Mouse (Mus musculus) kidney, adult 8-10 months (tissue): ENCODE results near the gene Zfp953.
A peak's percentile ranks its signal among the peaks of the same experiment; 100 is the strongest.
"Not testable (repeated sequence)": the region's sequence is repeated elsewhere in the genome, so short reads cannot be mapped to it uniquely, and the experiment has no call there.

Experiments used
- DNase-seq, 2 experiments: peaks; one replicate each; pipeline ENCODE4 v3.0.0; 2022

Zfp953 gene

DNA sequence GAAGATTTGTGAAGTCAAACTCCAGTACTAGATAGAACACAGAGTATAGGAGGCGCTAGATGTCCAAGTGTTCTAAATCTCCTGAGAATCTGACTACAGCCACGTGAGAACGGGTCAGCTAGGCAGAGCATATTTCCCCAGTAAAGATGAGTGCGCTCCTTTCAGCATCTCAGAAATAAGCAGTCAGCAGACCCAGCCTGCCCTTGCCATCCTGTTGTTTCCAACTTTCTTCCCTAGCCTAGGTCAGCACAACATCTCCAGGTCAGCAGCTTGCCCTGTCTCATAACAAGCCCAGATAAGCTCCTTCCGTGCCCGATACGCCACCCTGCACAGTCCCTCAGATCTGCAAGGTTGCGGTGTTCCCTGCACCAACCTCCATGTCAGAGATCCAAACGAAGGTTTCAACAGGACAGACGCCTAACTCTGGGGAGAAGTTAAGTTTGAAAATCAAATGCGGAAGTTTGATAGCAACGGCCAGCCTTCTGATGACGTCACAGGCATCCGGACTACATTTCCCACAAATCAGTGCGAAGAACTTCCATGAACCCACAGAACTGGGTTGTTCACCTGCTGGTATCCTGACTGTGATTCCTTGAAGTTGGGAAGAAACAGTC is at the start of gene Zfp953, which contains the start of gene Gm28044:
Gene Zfp953 (minus strand): TSS at position 475 of the 614 bp plus-strand sequence.
Gene Gm28044 (minus strand): TSS at position 406 of the 614 bp plus-strand sequence.
- DNase-seq = peak; percentile 87 to 94

DNA sequence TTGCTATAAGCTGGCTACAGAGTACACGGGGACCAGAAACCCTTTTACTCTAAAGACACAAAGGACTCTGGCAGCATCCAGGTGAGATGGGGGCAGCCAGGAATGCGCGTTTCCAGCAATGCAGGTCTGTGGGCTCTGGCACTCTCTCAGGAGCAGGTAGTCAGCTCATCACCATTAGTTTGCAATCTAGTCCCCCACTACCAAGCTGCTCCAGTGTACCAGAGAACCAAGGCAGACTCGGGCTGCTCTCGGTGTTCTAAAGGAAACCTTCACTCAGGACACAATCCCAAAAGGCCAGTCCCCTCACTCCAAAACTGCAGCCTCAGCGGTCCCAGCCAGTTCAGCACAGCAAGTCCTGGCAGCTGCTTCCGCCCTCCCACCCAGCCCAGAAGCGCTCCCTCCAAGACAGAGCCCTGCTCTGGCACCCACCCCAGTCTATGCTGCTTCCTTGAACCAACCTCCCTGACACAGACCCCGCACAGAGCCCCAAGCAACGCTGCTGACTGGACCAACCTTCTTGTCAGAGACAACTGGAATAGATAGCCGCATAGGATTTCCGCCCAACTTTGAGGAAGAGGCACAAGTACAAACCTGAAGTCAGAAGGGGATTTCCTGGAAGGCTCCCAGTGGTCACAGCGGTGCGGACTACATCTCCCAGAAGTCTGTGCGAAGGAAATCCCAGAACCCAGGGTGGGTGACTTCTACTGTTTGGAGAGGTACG is 38.9 kb upstream of the Zfp953 start, which contains the start of gene Zfp429:
Gene Zfp429 (minus strand): TSS at position 637 of the 721 bp plus-strand sequence.
- peak; percentile 69 to 77 for DNase-seq

DNA sequence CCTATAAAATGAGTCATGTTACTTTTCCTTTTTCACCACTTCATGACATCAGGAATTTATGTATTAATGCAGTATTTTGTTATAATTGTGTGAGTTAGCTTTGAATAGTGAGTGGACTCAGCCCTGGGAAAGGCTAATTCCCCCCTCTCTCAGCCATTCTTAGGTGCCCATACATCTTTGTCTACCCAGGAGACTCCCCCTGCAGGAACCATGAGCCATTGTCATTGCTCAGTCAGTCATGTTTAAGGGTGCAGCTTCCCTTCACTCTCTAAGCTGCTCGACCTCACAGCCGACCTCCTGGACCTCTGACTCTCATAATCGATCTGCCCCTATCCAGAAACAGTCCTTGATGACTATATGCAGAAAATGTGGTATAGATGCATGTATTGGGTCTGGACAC is 15.8 kb upstream of the Zfp953 start:
- not testable (repeated sequence) for DNase-seq

DNA sequence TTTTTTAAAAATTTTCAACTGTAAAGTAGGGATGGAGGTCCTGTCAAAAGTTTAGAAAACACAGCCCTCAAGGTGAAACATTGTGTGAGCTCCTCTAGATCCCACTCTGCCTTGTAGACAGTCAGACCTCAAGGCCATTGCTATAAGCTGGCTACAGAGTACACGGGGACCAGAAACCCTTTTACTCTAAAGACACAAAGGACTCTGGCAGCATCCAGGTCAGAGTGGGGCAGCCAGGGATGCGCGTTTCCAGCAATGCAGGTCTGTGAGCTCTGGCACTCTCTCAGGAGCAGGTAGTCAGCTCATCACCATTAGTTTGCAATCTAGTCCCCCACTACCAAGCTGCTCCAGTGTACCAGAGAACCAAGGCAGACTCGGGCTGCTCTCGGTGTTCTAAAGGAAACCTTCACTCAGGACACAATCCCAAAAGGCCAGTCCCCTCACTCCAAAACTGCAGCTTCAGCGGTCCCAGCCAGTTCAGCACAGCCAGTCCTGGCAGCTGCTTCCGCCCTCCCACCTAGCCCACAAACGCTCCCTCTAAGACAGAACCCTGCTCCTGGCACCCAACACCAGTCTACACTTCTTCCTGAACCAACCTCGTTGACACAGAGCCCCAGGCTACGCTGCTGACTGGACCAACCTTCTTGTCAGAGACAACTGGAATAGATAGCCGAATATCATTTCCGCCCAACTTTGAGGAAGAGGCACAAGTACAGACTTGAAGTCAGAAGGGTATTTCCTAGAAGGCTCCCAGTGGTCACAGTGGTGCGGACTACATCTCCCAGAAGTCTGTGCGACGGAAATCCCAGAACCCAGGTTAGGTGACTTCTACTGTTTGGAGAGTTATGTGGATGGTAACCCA is 14.9 kb upstream of the Zfp953 start, which contains the start of the genes Gm28041 and Zfp456:
Gene Gm28041 (minus strand): TSS at position 684 of the 862 bp plus-strand sequence.
Gene Zfp456 (minus strand): TSS at position 761 of the 862 bp plus-strand sequence.
- peak; percentile 77 to 78 for DNase-seq

DNA sequence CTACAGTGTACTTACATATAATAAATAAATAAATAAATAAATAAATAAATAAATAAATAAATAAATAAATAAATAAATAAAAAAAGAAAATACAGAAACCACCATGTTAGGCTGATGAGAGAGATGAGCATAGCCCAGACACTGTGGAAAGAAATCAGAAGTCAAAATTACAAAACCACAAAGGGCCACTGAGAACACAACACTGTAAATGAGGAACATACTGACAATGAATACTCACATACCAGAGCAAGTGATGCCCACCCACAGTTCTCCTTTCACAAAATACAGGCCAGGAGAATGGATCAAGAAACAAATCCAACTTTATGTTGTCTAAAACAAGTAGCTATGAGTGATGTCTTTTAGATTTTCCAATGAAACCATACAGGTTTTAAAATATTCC is 8.6 kb downstream of the Zfp953 start:
- no peak for DNase-seq

DNA sequence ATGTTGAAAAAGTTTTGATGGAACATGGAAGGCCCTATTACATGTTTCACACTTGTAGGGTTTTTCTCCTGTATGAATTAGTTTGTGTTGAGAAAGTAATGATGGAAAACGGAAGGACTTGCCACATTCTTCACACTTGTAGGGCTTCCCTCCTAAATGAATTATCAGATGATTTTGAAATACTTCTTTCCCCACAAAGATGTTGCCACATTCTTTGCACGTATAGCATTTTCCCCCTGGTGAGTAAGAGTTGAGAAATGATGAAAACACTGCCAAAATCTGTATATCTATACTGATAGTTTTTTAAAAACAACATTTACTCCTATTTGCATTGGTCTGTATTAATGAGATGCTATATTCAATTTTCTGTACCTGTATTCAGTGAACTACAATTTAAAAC is 17.0 kb downstream of the Zfp953 start:
- no peak for DNase-seq

DNA sequence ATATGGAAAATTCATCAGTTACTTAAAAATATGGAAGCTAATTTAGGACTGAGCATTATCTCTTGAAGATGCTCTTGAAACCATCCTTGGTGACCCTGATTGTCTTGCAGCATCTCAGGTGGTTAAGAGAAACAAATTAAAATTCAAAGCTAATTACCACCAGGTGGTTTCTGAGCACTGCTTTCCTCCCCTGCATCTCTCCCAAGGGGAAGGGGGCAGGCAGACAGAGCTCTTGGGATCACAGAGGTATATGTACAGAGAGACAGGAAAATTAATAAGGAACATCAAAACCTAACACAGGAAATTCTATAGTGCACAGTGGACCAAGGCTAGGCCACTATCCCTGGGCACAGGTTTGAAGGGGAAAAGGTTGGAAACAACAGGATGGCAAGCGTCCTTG is 27.5 kb downstream of the Zfp953 start:
- no peak for DNase-seq

DNA sequence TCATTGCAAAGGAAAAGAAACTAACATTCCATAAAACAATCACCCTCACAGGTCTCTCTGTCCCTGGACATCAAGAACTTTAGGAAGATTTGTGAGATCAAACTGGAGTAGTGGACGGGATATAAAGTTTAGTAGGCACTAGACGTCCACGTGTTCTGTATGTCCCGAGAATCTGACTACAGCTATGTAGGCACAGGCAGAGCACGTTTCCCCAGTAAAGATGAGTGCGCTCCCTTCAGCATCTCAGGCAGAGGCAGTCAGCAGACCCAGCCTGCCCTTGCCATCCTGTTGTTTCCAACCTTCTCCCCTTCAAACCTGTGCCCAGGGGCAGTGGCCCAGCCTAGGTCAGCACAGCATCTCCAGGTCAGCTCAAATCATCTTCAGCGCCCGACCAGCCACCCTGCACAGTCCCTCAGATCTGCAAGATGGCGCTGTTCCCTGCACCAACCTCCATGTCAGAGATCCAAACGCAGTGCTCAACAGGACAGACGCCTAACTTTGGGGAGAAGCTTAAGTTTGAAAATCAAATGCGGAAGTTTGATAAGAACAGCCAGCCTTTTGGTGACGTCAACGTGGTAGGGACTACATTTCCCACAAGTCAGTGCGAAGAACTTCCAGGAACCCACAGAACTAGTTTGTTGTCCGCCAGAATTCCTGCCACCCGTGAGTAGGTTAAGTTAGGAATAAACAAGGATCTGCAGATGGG is 28.2 kb downstream of the Zfp953 start, which contains the start of gene Zfp595:
Gene Zfp595 (minus strand): TSS at position 552 of the 706 bp plus-strand sequence.
- DNase-seq = peak; percentile 87 to 89

DNA sequence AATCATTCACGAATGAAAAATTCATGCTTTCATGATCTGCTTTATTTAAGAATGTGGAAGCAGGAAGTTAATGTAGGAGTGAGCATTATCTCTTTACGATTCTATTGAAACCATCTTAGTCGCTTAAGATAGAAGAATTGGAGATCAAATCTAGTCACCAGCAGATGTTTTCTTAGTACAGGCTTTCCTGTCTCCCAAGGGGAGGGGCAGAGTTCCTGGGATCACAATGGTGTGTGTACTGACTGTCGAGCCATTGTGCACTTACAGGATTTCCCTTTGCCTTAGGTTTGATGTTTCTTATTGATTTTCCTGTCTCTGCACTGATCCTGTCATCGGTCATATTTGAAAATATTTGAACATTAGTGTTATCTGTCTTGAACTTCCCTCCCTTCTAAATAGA is 53.7 kb downstream of the Zfp953 start:
- DNase-seq = no peak

DNA sequence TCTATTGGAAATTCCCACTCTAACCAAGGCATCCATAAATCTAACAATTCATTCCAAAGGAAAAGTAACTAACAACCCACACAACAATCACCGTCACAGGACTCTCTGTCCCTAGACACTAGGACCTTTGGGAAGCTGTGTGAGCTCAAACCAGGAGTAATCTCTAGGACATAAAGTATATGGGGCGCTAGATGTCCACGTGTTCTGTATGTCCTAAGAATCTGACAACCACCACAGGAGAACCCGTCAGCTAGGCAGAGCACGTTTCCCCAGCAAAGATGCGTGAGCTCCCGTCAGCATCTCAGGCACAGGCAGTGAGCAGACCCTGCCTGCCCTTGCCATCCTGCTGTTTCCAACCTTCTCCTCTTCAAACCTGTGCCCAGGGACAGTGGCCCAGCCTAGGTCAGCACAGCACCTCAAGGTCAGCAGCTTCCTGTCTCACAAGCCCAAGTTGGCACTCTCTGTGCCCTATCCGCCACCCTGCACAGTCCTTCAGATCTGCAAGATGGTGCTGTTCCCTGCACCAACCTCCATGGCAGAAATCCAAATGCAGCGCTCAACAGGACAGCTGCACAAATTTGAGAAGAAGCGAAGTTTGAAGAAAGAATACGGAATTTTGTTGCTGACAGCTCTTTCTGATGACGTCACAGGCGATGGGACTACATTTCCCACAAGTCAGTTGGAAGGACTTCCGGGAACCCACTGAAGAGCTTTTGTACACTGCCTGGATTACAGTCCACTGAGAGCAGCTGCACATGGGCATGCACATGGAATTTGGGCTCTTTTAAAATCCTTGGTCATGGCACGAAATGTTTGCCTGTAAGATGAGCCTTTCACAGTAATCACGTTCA is 54.4 kb downstream of the Zfp953 start, which contains the start of gene Zfp457:
Gene Zfp457 (minus strand): TSS at position 664 of the 851 bp plus-strand sequence.
- peak; percentile 88 to 92 for DNase-seq
